Mouse (Mus musculus): ENCODE data around the gene Fsd1. TPM values are rescaled to one million over a fixed set of nuclear protein-coding genes. Genes with fewer than 3 reads are reported as not detected.

Gene Fsd1
- polyA plus RNA-seq, 1 experiment = not detected

GRCm38 (mm10) chr17:56032127-56032733 is 45.9 kb downstream of the Fsd1 start:
- WGBS = 54% methylated on average over 6 of the region's 6 CpGs
- TF ChIP-seq CTCF (IDR thresholded peaks at IDR 0.05; ENCODE audit: control insufficient read depth, insufficient read depth, low read length) = no peak
- H3K27ac ChIP-seq (ENCODE audit: control insufficient read depth, insufficient read depth, low read depth, low read length, poor library complexity) = 0 out of 2 replicates have a peak overlapping the region, but pooled peaks have one; percentile 10
- H3K4me3 ChIP-seq (replicated peaks; ENCODE audit: control insufficient read depth, low read depth, low read length) = no peak overlapping the region
- H3K4me1 ChIP-seq (ENCODE audit: control insufficient read depth, insufficient read depth, low read length) = peaks cover 9% of the 10 kb centered on the region

DNA sequence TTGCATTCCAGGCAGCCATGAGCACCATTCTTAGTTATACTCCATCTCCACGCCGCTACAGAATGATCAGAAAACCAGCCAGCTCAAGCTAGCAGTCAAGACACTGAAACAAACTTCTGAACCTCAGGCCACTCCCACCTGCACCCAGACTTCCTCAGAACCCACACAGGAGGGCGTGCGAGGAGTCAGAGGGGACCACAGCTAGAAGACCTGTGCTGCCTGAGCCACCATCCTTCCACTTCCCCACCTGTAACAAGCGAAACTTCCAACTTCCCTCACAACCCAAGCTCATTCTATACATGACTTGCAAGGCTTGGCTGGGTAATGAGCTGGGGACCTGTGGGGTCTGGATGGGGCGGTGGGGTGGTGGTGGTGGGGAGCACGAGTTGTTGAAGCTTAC is 46.5 kb downstream of the Fsd1 start:
- no peak for TF ChIP-seq POLR2A (IDR thresholded peaks at IDR 0.05; ENCODE audit: borderline replicate concordance, control insufficient read depth, low read depth, low read length)
- no peak for TF ChIP-seq CTCF (IDR thresholded peaks at IDR 0.05; ENCODE audit: control insufficient read depth, insufficient read depth, low read length)
- WGBS = 16% methylated on average over 7 of the region's 7 CpGs
- H3K4me3 ChIP-seq (replicated peaks; ENCODE audit: control insufficient read depth, low read depth, low read length) = no peak overlapping the region
- H3K4me1 ChIP-seq (ENCODE audit: control insufficient read depth, insufficient read depth, low read length) = peaks cover 9% of the 10 kb centered on the region
- H3K27ac ChIP-seq (ENCODE audit: control insufficient read depth, insufficient read depth, low read depth, low read length, poor library complexity) = no peak overlapping the region

- Histone ChIP-seq H3K4me3 (replicated peaks; ENCODE audit: control insufficient read depth, low read depth, low read length) (no peak overlapping the region), H3K4me1 (ENCODE audit: control insufficient read depth, insufficient read depth, low read length) (peaks cover 9% of the 10 kb centered on the region), H3K27ac (ENCODE audit: control insufficient read depth, insufficient read depth, low read depth, low read length, poor library complexity) (0 out of 2 replicates have a peak overlapping the region, but pooled peaks have one; percentile 5)
- TF ChIP-seq POLR2A (IDR thresholded peaks at IDR 0.05; ENCODE audit: borderline replicate concordance, control insufficient read depth, low read depth, low read length) (no peak), CTCF (IDR thresholded peaks at IDR 0.05; ENCODE audit: control insufficient read depth, insufficient read depth, low read length) (no peak)
- 61% methylated on average over 7 of the region's 7 CpGs for WGBS
Measured at GRCm38 (mm10) chr17:56034040-56034725, 47.9 kb downstream of the Fsd1 start.

DNA sequence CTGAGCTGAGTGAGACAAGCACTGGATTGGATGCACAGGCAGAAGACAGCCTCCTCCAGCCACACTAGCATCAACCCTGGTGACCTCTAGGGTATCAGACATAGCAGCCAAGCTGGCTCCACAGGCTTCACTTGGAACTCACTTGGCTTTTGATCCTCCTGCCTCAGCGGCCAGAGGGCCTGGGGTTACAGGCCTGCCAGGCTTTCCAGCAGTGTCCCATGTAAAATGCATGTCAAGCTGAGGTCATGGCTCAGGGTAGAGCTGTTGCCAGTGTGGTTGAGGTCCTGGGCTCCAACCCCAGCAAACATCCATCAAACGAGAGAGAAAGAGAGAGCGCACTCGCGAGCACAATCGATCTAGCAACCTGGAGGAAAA is 48.4 kb downstream of the Fsd1 start:
- H3K27ac ChIP-seq (ENCODE audit: control insufficient read depth, insufficient read depth, low read depth, low read length, poor library complexity) = 0 out of 2 replicates have a peak overlapping the region, but pooled peaks have one; percentile 5
- WGBS = 65% methylated on average over 6 of the region's 6 CpGs
- no peak for TF ChIP-seq CTCF (IDR thresholded peaks at IDR 0.05; ENCODE audit: control insufficient read depth, insufficient read depth, low read length)
- peaks cover 9% of the 10 kb centered on the region for H3K4me1 ChIP-seq (ENCODE audit: control insufficient read depth, insufficient read depth, low read length)
- peak overlapping the region; percentile 6 for H3K4me3 ChIP-seq (replicated peaks; ENCODE audit: control insufficient read depth, low read depth, low read length)

GRCm38 (mm10) chr17:56035216-56035615 is 48.9 kb downstream of the Fsd1 start:
- TF ChIP-seq POLR2A (IDR thresholded peaks at IDR 0.05; ENCODE audit: borderline replicate concordance, control insufficient read depth, low read depth, low read length) (no peak), CTCF (IDR thresholded peaks at IDR 0.05; ENCODE audit: control insufficient read depth, insufficient read depth, low read length) (no peak)
- Histone ChIP-seq H3K4me3 (replicated peaks; ENCODE audit: control insufficient read depth, low read depth, low read length) (no peak overlapping the region), H3K27ac (ENCODE audit: control insufficient read depth, insufficient read depth, low read depth, low read length, poor library complexity) (no peak overlapping the region), H3K4me1 (ENCODE audit: control insufficient read depth, insufficient read depth, low read length) (peaks cover 9% of the 10 kb centered on the region)
- 56% methylated on average over 4 of the region's 4 CpGs for WGBS

DNA sequence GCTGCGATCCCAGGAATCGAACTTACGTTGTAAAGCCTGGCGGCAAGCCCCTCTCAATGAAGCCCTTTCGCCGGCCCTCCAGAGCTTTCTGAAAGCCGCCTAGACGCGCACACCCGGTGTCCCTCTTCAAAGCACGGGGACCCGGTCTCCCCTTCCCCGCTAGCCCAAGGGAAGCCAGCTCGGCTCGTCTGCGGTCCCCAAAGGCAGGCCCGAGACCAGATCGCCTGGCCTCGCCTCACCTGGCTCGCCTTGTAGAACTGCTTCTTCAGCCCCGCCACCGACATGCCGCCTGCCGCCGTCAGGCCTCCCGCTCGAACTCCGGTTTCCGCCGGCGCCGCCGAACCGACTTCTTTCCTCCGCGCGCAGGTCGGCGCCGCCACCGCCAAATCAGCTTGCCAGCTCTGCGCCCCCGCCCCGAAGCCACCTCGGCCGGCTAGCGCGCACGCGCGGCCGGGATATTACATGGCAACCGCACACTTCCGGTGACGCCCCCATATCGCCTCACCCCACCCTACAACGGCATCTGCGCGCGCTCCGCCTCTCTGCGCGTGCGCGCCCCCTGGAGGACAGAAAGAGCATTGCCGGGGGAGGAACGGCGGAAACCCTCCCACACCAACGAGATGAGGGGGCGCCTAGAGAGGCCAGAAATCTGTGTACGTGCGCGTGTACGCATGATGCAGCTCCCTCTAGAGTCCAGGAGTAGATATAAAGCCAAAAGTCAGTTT is 50.0 kb downstream of the Fsd1 start, which contains the start of gene Sh3gl1:
Gene Sh3gl1, minus strand, starts transcription at position 460 of the 725 bp plus-strand sequence.
- Histone ChIP-seq H3K4me1 (ENCODE audit: control insufficient read depth, insufficient read depth, low read length) (peaks cover 7% of the 10 kb centered on the region), H3K27ac (ENCODE audit: control insufficient read depth, insufficient read depth, low read depth, low read length, poor library complexity) (peak within 1 kb of the TSS; percentile 98), H3K4me3 (replicated peaks; ENCODE audit: control insufficient read depth, low read depth, low read length) (peak within 1 kb of the TSS; percentile 96)
- peak; percentile 99 for TF ChIP-seq CTCF (IDR thresholded peaks at IDR 0.05; ENCODE audit: control insufficient read depth, insufficient read depth, low read length)
- TF ChIP-seq POLR2A (IDR thresholded peaks at IDR 0.05; ENCODE audit: borderline replicate concordance, control insufficient read depth, low read depth, low read length) = peak; percentile 88; the same call in 1 of the 2 replicates
- WGBS = under 1% methylated on average over 74 of the region's 74 CpGs

DNA sequence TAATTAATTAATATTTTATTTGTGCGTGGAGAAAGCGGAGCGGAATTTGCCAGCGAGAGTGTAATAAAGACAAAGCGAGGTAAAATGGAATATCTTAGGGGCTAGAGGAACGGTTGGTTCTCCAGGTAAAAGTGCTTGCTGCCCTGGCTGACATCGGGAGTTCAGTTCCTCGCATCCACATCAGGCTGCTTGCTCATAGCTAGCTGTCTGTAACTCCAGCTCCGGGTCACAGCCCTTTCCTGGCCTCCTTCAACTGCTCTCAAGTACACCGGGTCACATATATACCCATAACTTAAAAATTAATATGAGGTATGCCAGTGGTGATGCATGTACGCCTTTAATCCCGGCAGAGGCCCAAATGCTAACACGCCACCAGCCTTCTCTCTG is 50.6 kb downstream of the Fsd1 start:
- peaks cover 6% of the 10 kb centered on the region for H3K4me1 ChIP-seq (ENCODE audit: control insufficient read depth, insufficient read depth, low read length)
- no peak overlapping the region for H3K27ac ChIP-seq (ENCODE audit: control insufficient read depth, insufficient read depth, low read depth, low read length, poor library complexity)

DNA sequence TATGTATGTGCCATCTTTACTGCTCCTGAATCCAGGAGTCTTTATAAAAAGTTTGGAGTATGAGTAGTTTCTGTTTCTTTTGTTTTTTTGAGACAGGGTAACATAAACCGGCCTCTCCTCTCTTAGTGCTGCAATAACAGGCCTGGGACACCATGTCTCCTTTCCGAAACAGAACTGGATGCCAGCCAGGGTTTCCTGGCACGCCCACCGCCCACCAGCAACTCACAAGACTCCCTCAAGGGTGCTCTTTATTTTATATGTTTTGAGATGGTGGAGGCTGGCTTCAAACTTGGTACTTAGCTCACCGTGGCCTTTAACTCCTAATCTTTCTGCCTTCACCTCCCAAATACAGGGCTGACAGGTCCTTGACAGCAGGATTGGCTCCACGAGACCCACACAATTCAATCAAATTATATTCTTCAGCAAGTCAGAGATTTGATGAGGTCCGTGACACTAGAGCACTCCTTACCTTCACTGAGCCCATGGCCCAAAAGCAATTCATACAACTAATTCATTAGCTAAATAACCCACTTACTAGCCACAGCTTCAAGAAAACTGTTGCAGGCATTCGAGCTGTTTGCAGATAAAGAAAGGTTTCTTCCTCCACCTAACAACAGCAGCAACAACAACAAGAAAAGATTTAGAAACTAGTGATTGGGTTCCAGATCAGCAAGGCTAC is 52.4 kb downstream of the Fsd1 start:
- Histone ChIP-seq H3K4me3 (replicated peaks; ENCODE audit: control insufficient read depth, low read depth, low read length) (no peak overlapping the region), H3K27ac (ENCODE audit: control insufficient read depth, insufficient read depth, low read depth, low read length, poor library complexity) (no peak overlapping the region), H3K4me1 (ENCODE audit: control insufficient read depth, insufficient read depth, low read length) (no peaks in the 10 kb centered on the region; the same call in 1 of the 2 replicates)
- no peak for TF ChIP-seq POLR2A (IDR thresholded peaks at IDR 0.05; ENCODE audit: borderline replicate concordance, control insufficient read depth, low read depth, low read length)
- 59% methylated on average over 8 of the region's 8 CpGs for WGBS

More for the DNA sequence above, 50.6 kb downstream of the Fsd1 start:
- TF ChIP-seq POLR2A (IDR thresholded peaks at IDR 0.05; ENCODE audit: borderline replicate concordance, control insufficient read depth, low read depth, low read length) (no peak), CTCF (IDR thresholded peaks at IDR 0.05; ENCODE audit: control insufficient read depth, insufficient read depth, low read length) (no peak)
- 29% methylated on average over 13 of the region's 13 CpGs for WGBS
- H3K4me3 ChIP-seq (replicated peaks; ENCODE audit: control insufficient read depth, low read depth, low read length) = peak overlapping the region; percentile 55

Data from bone marrow, adult 2 months (tissue).